Mouse (Mus musculus): ENCODE measurements around the gene Prf1.

Prf1 gene

GRCm38 (mm10) chr10:61340247-61340646 is 42.6 kb downstream of the Prf1 start:
- no peak for DNase-seq (ENCODE audit: low spot score)

GRCm38 (mm10) chr10:61341045-61341444 is 43.4 kb downstream of the Prf1 start:
- DNase-seq (ENCODE audit: low spot score) = no peak

- DNase-seq (ENCODE audit: low spot score) = peak; percentile 81
These were observed 43.9 kb downstream of the Prf1 start for GRCm38 (mm10) chr10:61341557-61341956.

- no peak for DNase-seq (ENCODE audit: low spot score)
These were observed 45.1 kb downstream of the Prf1 start for GRCm38 (mm10) chr10:61342750-61343149.

GRCm38 (mm10) chr10:61343950-61344349 is 46.3 kb downstream of the Prf1 start:
- DNase-seq (ENCODE audit: low spot score) = peak; percentile 76

- DNase-seq (ENCODE audit: low spot score) = no peak
These were observed 47.5 kb downstream of the Prf1 start for GRCm38 (mm10) chr10:61345179-61345578.

GRCm38 (mm10) chr10:61346374-61346773 is 48.7 kb downstream of the Prf1 start:
- DNase-seq (ENCODE audit: low spot score) = no peak

- no peak for DNase-seq (ENCODE audit: low spot score)
These were observed 53.6 kb downstream of the Prf1 start for GRCm38 (mm10) chr10:61351216-61351615.

Data from urinary bladder, postnatal 25 days (tissue).